Mouse (Mus musculus) heart, adult 11 months (tissue): ENCODE measurements at regions not wholly inside any gene's neighbourhood (a gene's known extent, or its start where the extent isn't known, plus 50 kb on each side); places are given as distances from the start of the nearest gene placed in this dataset.

Source experiments
- DNase-seq: peaks from one replicate; pipeline ENCODE4 v3.0.0; 2022

DNA sequence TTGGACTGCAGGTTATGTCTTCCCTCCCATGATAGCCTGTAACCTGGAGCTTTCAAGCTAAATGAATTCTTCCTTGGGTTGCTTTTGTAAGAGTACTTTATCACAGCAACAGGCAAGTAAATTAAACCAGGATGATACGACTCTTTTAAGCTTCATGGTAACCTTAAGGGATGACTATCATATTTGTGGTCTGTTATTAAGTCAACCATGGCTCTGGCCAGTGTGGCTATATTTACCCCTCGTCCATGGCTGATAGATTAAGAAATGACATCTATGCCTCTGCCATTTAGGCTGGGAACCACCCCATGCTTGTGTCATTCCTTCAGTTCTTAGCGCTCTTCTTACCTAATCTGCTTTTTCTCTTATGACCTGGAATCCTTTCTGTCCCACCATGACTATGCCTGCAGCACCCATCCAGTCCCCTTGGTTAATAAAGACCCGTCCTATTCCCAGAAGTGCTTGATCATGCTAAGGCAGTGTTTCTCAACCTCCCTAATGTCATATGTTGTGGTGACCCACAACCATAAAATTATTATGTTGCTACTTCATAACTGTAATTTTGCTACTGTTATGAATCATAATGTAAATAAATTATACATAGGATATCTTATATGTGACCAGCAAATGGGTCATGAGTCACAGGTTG, 214.5 kb upstream of the Nbea start:
- DNase-seq = no peak

DNA sequence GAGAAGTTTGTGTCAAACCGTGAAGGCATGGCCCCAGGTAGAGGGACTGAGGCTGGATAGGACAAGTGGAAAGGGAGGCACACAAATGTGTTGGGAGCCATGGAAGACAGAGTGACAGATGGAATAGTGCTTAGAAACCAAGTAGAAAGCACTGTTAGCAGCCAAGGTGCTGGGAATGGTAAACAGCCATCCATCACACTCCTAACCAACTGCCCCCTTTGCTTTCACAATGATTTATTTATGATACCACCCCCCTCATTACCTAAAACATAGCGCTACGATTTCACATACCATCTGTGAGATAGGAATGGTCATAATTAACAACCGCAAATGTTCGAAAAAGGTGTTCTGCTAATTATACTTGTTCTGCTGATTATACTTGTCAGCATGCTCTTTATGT, 209.6 kb upstream of the Nbea start:
- no peak for DNase-seq

DNA sequence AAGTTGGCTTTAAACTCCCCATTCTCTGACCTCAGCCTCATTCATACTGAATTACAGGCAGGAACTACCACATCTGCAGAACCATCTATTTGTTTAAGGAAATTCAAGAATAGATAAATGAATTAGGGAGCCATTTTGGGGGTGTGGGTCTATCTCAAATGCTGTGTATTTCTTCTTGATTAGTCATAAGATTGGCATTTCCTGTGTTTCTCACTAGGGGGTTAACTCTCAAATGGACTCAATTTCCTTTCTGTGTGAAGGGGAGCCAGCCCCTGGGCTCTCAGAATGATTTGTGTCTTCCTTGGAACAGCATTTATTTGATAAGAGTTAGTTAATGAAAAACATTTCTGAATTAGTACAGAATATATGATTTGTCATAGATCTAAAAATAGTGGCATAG, 196.8 kb upstream of the Nbea start:
- DNase-seq = no peak

DNA sequence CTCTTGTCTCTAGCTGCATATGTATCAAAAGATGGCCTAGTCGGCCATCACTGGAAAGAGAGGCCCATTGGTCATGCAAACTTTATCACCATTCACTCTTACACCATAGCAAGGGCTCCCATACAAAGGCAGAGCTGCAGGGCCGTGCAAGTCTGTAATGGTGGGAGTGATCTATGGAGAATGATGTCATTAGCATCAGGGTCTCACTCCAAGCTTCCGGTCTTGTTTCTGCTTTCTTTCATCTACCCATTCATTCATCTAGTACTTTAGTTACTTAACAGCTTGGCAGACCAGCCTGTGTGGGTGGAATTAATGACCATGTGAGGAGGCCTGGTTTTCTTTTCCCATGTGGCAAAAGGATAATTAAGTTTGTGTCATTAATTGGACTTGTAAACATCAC, 196.0 kb upstream of the Nbea start:
- DNase-seq = no peak

DNA sequence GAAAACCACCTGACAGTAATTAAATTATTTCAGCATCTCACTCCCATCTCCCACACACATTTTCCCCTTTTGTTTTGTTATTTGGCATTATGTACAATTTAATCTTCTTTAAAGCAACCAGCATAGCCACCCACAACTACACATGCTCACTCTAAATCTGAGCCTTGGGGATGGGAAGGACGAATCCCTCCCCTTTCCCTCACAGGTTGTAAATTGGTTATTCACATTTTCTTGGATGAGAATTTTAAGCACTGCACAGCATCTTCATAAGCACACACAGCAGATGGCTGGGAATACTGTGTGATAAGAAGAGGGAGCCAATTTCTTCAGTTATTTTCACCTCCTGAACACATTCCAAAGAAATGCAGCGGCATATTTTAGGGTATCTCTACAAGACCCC, 179.0 kb upstream of the Nbea start:
- DNase-seq = no peak

DNA sequence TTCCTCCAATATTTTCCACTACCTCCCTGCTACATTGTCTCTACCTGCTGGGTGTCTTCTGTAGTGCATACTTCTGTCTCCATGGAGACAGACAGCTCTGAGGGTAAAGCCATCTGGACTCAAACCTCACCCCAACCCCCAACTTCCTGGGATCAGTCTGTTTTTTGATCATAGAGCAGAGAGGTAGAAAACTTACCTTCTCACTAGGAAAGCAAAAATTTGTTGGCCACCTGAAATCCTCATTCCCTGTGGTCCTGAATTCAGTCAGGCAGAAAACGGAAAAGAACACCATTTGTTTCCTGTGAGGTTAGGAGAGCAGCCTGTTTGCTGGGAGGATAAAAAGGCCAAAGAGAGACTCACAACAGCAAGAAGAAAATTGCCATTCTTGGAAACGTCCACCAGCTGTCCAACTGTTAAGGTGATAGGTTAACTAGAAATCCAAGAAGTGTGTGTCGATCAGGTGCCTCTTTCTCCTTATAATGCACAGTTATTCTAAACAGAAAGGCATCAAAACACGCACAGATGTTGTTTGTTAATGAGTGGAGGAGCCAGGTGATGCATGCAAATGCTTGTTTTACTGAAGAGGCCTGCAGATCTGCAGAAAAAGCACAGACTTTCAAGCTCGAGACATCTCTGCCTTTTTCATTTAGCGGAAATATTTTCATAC, 173.7 kb upstream of the Nbea start:
- DNase-seq = no peak

DNA sequence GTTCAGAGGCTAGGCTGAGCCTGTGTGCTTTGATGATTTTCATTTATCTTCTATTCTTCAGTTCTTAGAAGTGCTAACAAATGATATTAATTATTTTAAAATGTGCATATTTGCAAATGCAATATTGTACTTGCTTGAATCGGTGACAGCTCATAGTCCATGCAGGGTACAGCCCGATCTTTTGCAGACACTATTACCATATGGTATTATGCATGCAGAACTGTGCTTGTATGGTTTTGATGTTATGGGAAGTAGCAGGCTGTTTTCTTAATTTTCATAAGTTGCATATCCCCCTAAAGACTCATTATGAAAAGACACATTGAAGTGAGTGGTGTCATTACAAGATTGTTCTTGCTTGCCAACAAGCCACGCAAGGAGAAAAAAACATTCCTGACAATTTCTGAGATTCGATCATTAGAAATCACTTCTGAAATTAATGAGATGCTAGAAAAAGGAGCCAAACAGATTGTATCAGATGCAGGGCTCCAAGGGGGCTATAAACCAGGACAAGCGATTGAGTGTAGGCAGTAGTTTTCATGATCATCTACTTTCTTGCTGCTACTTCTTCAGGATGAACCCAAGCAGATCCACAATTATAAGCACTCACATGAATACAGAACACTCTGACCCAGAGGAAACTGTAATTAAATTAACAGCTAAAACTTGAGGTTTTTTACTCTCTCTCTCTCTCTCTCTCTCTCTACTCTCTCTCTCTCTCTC, 172.8 kb upstream of the Nbea start:
- DNase-seq = no peak
